Mouse (Mus musculus): ENCODE results near the gene Smim26. TPM values are rescaled to one million over a fixed set of nuclear protein-coding genes. Genes with fewer than 3 reads are reported as not detected.
"Not testable (repeated sequence)": the region's sequence is repeated elsewhere in the genome, so short reads cannot be mapped to it uniquely, and the experiment has no call there.

Smim26 gene
- total and polyA plus RNA-seq, 2 experiments from 2014 or later: 22.7 to 71.3 TPM

GRCm38 (mm10) chr2:144555286-144555819 lies 38.5 kb upstream of the Smim26 start:
- Histone ChIP-seq H3K9ac (peak overlapping the region; percentile 59), H3K9me3 (ENCODE audit: low read length) (no peaks in the 10 kb centered on the region), H3K4me2 (ENCODE audit: low read depth) (peak overlapping the region; percentile 70), H3K36me3 (ENCODE audit: insufficient read depth) (peaks cover 3% of the 10 kb centered on the region; the same call in 1 of the 2 replicates), H3K4me3 (ENCODE audit: low read depth, low read length) (peak overlapping the region; percentile 79), H3K27ac (ENCODE audit: low read depth, low read length) (peak overlapping the region; percentile 72), H3K27me3 (ENCODE audit: insufficient read depth, low read length) (no peaks in the 10 kb centered on the region), H3K4me1 (ENCODE audit: insufficient read depth) (peaks cover 10% of the 10 kb centered on the region)
- WGBS: 4% methylated on average over 14 of the region's 14 CpGs
- TF ChIP-seq CTCF (IDR thresholded peaks at IDR 0.05; ENCODE audit: low read depth): no peak
- DNase-seq (no peak), ATAC-seq (no peak)

- ATAC-seq (peak; percentile 99), DNase-seq (peak; percentile 96)
- H3K4me2 ChIP-seq (ENCODE audit: low read depth): peak within 1 kb of the TSS; percentile 70
- peak within 1 kb of the TSS; percentile 72 for H3K27ac ChIP-seq (ENCODE audit: low read depth, low read length)
- TF ChIP-seq CTCF (IDR thresholded peaks at IDR 0.05; ENCODE audit: low read depth): no peak
- H3K36me3 ChIP-seq (ENCODE audit: insufficient read depth): peaks cover 3% of the 10 kb centered on the region; the same call in 1 of the 2 replicates
- peak within 1 kb of the TSS; percentile 59 for H3K9ac ChIP-seq
- peaks cover 10% of the 10 kb centered on the region for H3K4me1 ChIP-seq (ENCODE audit: insufficient read depth)
- H3K9me3 ChIP-seq (ENCODE audit: low read length): no peaks in the 10 kb centered on the region
- under 1% methylated on average over 44 of the region's 44 CpGs for WGBS
- H3K27me3 ChIP-seq (ENCODE audit: insufficient read depth, low read length): no peaks in the 10 kb centered on the region
- peak within 1 kb of the TSS; percentile 79 for H3K4me3 ChIP-seq (ENCODE audit: low read depth, low read length)
Measured at GRCm38 (mm10) chr2:144555820-144556552, 37.9 kb upstream of the Smim26 start, which contains the start of gene Sec23b. Gene Sec23b, plus strand, starts transcription at chr2:144556229.

DNA sequence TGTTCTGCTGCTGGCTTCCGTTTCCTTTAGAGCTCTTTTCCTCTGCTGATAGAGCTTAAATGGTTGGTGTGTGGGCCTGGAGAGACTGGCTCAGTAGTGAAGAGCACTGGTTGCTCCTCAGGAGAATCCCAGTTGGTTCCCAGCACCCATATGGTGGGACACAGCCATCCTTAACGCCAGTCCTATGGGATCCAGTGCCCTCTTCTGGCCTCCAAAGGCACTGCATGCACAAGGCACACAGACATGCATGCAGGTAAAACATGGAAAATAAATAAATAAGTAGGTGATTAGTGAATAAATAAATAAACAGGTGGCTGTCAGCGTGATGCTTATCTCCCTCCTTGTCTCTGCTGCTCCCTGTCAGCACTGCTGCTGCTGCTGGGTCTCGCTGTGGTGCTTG lies 5.1 kb upstream of the Smim26 start:
- Histone ChIP-seq H3K4me1 (ENCODE audit: insufficient read depth) (no peaks in the 10 kb centered on the region), H3K9ac (no peak overlapping the region), H3K4me3 (ENCODE audit: low read depth, low read length) (no peak overlapping the region), H3K4me2 (ENCODE audit: low read depth) (no peak overlapping the region), H3K9me3 (ENCODE audit: low read length) (no peaks in the 10 kb centered on the region), H3K27me3 (ENCODE audit: insufficient read depth, low read length) (no peaks in the 10 kb centered on the region), H3K27ac (ENCODE audit: low read depth, low read length) (no peak overlapping the region), H3K36me3 (ENCODE audit: insufficient read depth) (peaks cover 54% of the 10 kb centered on the region)
- peak; percentile 42 for TF ChIP-seq CTCF (IDR thresholded peaks at IDR 0.05; ENCODE audit: low read depth)
- WGBS: 86% methylated on average over 4 of the region's 4 CpGs
- ATAC-seq (no peak), DNase-seq (no peak)

DNA sequence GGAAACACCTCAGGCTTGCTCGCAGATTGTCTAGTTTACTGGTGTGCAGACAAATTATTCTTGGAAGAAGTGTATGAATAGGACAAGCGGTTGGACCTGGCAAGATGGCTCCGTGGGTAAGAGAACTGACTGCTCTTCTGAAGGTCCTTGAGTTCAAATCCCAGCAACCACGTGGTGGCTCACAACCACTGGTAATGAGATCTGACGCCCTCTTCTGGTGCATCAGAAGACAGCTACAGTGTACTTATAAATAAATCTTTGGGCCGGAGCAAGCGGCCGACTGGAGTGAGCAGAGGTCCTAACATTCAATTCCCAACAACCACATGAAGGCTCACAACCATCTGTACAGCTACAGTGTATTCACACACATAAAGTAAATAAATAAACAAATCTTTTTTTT lies 818 bp upstream of the Smim26 start:
- not testable (repeated sequence) for ATAC-seq; DNase-seq; H3K27me3 ChIP-seq (ENCODE audit: insufficient read depth, low read length); H3K9me3 ChIP-seq (ENCODE audit: low read length); H3K4me1 ChIP-seq (ENCODE audit: insufficient read depth); H3K4me3 ChIP-seq (ENCODE audit: low read depth, low read length); H3K27ac ChIP-seq (ENCODE audit: low read depth, low read length); H3K4me2 ChIP-seq (ENCODE audit: low read depth); H3K9ac ChIP-seq
- H3K36me3 ChIP-seq (ENCODE audit: insufficient read depth): peaks cover 18% of the 10 kb centered on the region
- WGBS: 66% methylated on average over 8 of the region's 8 CpGs

GRCm38 (mm10) chr2:144598006-144598405 lies 4.2 kb downstream of the Smim26 start:
- H3K9ac ChIP-seq: no peak overlapping the region
- WGBS: 80% methylated on average over 2 of the region's 2 CpGs
- no peak overlapping the region for H3K4me3 ChIP-seq (ENCODE audit: low read depth, low read length)
- no peaks in the 10 kb centered on the region for H3K9me3 ChIP-seq (ENCODE audit: low read length)
- H3K27me3 ChIP-seq (ENCODE audit: insufficient read depth, low read length): no peaks in the 10 kb centered on the region
- no peak for TF ChIP-seq CTCF (IDR thresholded peaks at IDR 0.05; ENCODE audit: low read depth)
- H3K4me2 ChIP-seq (ENCODE audit: low read depth): no peak overlapping the region
- ATAC-seq (no peak), DNase-seq (no peak)
- H3K4me1 ChIP-seq (ENCODE audit: insufficient read depth): no peaks in the 10 kb centered on the region; the same call in 1 of the 2 replicates
- H3K27ac ChIP-seq (ENCODE audit: low read depth, low read length): no peak overlapping the region
- H3K36me3 ChIP-seq (ENCODE audit: insufficient read depth): no peaks in the 10 kb centered on the region

GRCm38 (mm10) chr2:144599831-144600687 lies 6.2 kb downstream of the Smim26 start, which contains the start of gene Dtd1:
Gene Dtd1, plus strand, starts transcription at chr2:144599897.
- Histone ChIP-seq H3K4me3 (ENCODE audit: low read depth, low read length) (peak within 1 kb of the TSS; percentile 66), H3K27me3 (ENCODE audit: insufficient read depth, low read length) (no peaks in the 10 kb centered on the region), H3K4me1 (ENCODE audit: insufficient read depth) (no peaks in the 10 kb centered on the region; the same call in 1 of the 2 replicates), H3K27ac (ENCODE audit: low read depth, low read length) (peak within 1 kb of the TSS; percentile 91), H3K36me3 (ENCODE audit: insufficient read depth) (no peaks in the 10 kb centered on the region), H3K4me2 (ENCODE audit: low read depth) (peak within 1 kb of the TSS; percentile 71), H3K9me3 (ENCODE audit: low read length) (no peaks in the 10 kb centered on the region), H3K9ac (peak within 1 kb of the TSS; percentile 90)
- TF ChIP-seq CTCF (IDR thresholded peaks at IDR 0.05; ENCODE audit: low read depth): peak; percentile 91
- WGBS: 1% methylated on average over 50 of the region's 50 CpGs
- ATAC-seq (peak; percentile 92), DNase-seq (peak; percentile 86)

Measured in forebrain, postnatal 0 days (tissue).